Mouse (Mus musculus) limb, embryonic 13.5 days (tissue): ENCODE measurements around the gene Slc25a17. TPM values are rescaled to one million over a fixed set of nuclear protein-coding genes. Genes with fewer than 3 reads are reported as not detected.

Experiments
- ATAC-seq: fragments of 200-750 bp; cut with Nextera tagmentation; 2 replicates; pipeline ENCODE4 v1.8.0; 2017; ENCODE audit warnings: low read depth, moderate number of reproducible peaks, moderate TSS enrichment; ENCODE audit not compliant: low FRiP score
- H3K27ac ChIP-seq: fragments of 300-500 bp; sonication (generic); 2 replicates; pipeline ENCODE4 v1.5.1; 2015; ENCODE audit warnings: inconsistent platforms, mild to moderate bottlenecking, moderate library complexity
- H3K27me3 ChIP-seq: fragments of 300-500 bp; sonication (generic); 2 replicates; pipeline ENCODE4 v1.6.1; 2015; ENCODE audit warnings: mild to moderate bottlenecking, inconsistent platforms
- H3K36me3 ChIP-seq: fragments of 300-500 bp; sonication (generic); 2 replicates; pipeline ENCODE4 v1.6.1; 2015; ENCODE audit warnings: inconsistent platforms, mild to moderate bottlenecking, moderate library complexity
- H3K4me1 ChIP-seq: fragments of 300-500 bp; sonication (generic); 2 replicates; pipeline ENCODE4 v1.6.1; 2015; ENCODE audit warnings: inconsistent platforms
- H3K4me2 ChIP-seq: fragments of 300-500 bp; sonication (generic); replicated peaks from 2 replicates; pipeline ENCODE4 v1.6.1; 2015; ENCODE audit warnings: inconsistent platforms, mild to moderate bottlenecking, moderate library complexity
- H3K4me3 ChIP-seq: fragments of 300-500 bp; sonication (generic); 2 replicates; pipeline ENCODE4 v1.5.1; 2015; ENCODE audit warnings: moderate library complexity, mild to moderate bottlenecking, inconsistent platforms
- H3K9ac ChIP-seq: fragments of 300-500 bp; sonication (generic); 2 replicates; pipeline ENCODE4 v1.6.1; 2015; ENCODE audit warnings: mild to moderate bottlenecking, inconsistent platforms
- H3K9me3 ChIP-seq: fragments of 300-500 bp; sonication (generic); 2 replicates; pipeline ENCODE4 v1.6.1; 2016; ENCODE audit warnings: inconsistent platforms
- WGBS: fragments of 180-500 bp; shearing (Covaris S2); methylation state at CpG from one replicate; pipeline ENCODE4 v1.1.7; 2015; 5-methylcytosine and 5-hydroxymethylcytosine counted together
- polyA plus RNA-seq: library from polyadenylated mRNA; unstranded; fragments of >200 nt; fragmentation: Nextera tagmentation; extraction: Ambion mirVana; gene quantifications from 2 replicates; pipeline ENCODE4 v1.2.1, GENCODE M21; 2015

Slc25a17 gene
- 117 and 119 TPM in 2 replicates for polyA plus RNA-seq

DNA sequence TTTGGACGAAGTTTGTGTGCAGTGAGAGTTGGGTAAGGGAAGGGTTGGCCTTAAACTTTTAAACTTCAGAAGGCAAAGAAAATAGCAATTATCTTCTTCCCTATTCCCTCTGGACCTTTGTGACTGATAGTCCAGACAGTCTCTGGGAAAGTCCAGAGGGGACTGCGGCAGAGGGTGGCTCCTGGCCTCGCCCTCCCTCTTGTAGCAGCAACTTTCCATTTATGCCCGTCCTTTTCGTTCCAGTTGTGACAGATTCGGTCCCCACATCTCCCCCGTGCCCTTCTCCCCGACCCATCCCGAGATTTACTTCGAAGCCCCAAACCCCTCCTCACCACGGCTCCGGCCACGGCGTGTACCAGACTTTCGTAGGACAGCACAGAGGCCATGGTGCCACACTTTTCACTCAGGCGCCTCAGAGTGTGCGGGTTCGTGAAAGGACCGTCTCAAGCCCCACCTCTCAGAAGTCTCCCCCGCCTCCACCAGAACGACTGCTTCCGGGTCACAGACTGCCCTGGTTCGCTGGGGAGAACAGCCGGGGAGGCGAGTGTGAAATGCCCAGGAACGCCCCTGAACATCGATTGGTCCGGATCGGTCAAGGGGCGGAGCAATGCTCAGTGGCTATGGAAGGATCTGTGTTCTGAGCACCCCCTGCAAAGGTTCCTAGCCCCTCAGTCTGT, at the start of gene Slc25a17:
Gene Slc25a17 (minus strand): TSS at position 468 of the 677 bp plus-strand sequence.
- Histone ChIP-seq H3K27me3 (no peaks in the 10 kb centered on the region), H3K9ac (peak within 1 kb of the TSS; percentile 82), H3K27ac (peak within 1 kb of the TSS; percentile 77), H3K4me2 (peak within 1 kb of the TSS; percentile 79), H3K4me1 (peaks cover 32% of the 10 kb centered on the region), H3K9me3 (no peaks in the 10 kb centered on the region), H3K36me3 (peaks cover 25% of the 10 kb centered on the region), H3K4me3 (peak within 1 kb of the TSS; percentile 78)
- ATAC-seq = peak; percentile 99
- under 1% methylated on average over 30 of the region's 30 CpGs for WGBS

DNA sequence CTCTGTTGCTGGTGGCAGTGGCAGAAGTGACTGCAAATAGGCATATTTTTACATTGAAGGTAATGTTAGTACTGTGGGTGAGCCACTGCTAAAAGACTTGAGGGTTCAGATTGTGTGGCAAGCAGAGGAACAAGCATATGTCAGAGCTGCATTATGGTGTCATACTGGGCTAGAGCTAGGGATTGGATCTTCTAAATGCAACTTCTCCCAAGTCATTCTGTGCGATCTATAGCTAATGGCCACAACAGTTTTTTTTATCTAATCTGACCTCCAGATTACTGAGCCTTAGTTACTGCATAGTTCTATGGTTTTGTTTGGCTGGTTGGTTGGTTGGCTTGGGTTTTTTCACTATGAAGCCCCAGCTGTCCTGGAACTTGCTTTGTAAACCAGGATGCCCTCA, 47.6 kb upstream of the Slc25a17 start, which contains the start of gene Dnajb7:
Gene Dnajb7 (minus strand): TSS at position 101 of the 400 bp plus-strand sequence.
- no peak within 1 kb of the TSS for H3K27ac ChIP-seq
- no peak within 1 kb of the TSS for H3K9ac ChIP-seq
- WGBS = 94% methylated on average over 1 of the region's 1 CpGs
- H3K27me3 ChIP-seq = no peaks in the 10 kb centered on the region
- no peaks in the 10 kb centered on the region for H3K9me3 ChIP-seq
- no peaks in the 10 kb centered on the region for H3K4me1 ChIP-seq
- H3K4me3 ChIP-seq = no peak within 1 kb of the TSS
- no peak within 1 kb of the TSS for H3K4me2 ChIP-seq
- ATAC-seq = no peak
- H3K36me3 ChIP-seq = no peaks in the 10 kb centered on the region

DNA sequence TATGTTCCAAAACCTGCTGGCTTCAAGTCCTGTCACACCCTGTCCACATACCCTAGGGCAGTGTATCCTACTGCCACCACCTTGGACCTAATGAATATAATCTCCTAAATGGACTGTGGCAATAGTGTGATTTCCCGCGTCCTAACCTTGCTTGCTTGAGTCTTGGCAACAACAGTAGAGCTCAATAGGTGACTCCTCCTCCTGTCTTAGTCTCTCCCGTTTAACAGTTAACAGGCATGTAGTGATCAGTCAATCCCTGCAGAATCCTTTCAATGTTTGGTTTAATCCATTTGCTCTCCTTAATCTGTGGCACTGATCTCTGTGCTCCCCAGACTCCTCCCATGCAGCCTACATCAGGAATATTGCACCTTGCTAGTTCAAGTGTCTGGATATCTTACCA, 44.4 kb upstream of the Slc25a17 start:
- 81% methylated on average over 3 of the region's 3 CpGs for WGBS

DNA sequence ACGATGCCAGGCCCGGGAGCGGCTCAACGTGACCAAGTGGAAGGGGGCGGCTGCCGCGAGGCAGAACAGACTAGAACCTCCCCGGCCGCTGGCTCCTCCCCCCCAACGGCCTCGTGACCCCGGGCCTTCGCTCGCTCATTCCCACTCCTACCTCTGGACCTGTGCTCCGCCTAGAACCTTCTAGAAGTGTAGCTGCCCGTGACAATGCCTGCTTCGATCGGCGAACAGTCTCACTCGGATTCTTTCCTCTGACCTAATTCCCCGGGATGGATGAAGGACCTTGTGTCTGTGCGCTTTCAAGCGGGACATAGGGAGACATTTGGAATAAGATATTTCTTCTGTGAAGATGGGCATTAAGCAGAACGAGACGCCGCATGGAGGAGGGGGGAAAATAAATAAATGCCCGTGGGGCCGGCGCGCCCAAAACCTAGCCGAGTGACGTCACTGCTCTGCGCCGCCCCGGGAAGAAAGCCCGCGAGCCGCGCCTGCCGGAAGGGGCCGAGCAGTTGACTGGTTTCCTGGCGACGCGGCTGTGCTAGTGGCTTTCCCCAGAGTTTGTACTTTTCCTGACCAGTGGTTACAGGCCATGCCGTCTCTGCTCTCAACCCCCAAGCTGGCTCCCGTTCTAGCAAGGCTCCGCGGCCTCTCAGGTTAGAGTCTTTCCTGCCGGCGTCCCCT, 39.2 kb upstream of the Slc25a17 start, which contains the start of the genes St13 and Xpnpep3:
Gene St13 (minus strand): TSS at position 440 of the 678 bp plus-strand sequence.
Gene Xpnpep3 (plus strand): TSS at position 501 of the 678 bp plus-strand sequence.
- H3K4me3 ChIP-seq = peak within 1 kb of the TSS; percentile 95
- H3K27me3 ChIP-seq = no peaks in the 10 kb centered on the region
- H3K36me3 ChIP-seq = 0 out of 2 replicates have a peak, but pooled peaks cover 4% of the 10 kb centered on the region
- H3K9ac ChIP-seq = peak within 1 kb of the TSS; percentile 94
- H3K4me1 ChIP-seq = peaks cover 28% of the 10 kb centered on the region
- no peaks in the 10 kb centered on the region for H3K9me3 ChIP-seq
- peak; percentile 100 for ATAC-seq
- H3K4me2 ChIP-seq = peak within 1 kb of the TSS; percentile 82
- peak within 1 kb of the TSS; percentile 91 for H3K27ac ChIP-seq
- under 1% methylated on average over 50 of the region's 50 CpGs for WGBS

More for the DNA sequence above, 44.4 kb upstream of the Slc25a17 start:
- Histone ChIP-seq H3K27me3 (no peaks in the 10 kb centered on the region), H3K36me3 (no peaks in the 10 kb centered on the region), H3K27ac (no peak overlapping the region), H3K4me3 (no peak overlapping the region), H3K4me2 (no peak overlapping the region), H3K4me1 (peaks cover 10% of the 10 kb centered on the region), H3K9ac (no peak overlapping the region), H3K9me3 (no peaks in the 10 kb centered on the region)
- no peak for ATAC-seq

DNA sequence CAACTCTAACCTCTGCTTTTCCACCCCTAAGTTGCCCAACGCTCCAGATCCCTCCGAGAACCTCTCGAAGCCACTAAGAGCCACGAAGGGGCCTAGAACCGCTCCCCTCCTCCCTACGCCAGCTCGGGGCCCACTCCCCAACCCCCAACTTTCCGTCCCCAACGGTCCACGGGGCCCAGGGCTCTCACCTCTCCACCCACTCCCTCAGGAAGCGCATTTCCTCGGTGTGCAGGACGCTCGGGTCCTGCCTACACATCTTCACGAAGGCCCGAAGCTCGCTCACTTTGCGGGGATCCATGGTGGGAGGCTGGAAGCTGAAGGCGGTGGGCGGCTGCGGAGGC, 38.7 kb upstream of the Slc25a17 start:
- no peaks in the 10 kb centered on the region for H3K9me3 ChIP-seq
- H3K27me3 ChIP-seq = no peaks in the 10 kb centered on the region
- peak overlapping the region; percentile 94 for H3K9ac ChIP-seq
- H3K4me3 ChIP-seq = peak overlapping the region; percentile 95
- peak overlapping the region; percentile 91 for H3K27ac ChIP-seq
- ATAC-seq = no peak; the same call in 1 of the 2 replicates
- peak overlapping the region; percentile 82 for H3K4me2 ChIP-seq
- H3K36me3 ChIP-seq = 0 out of 2 replicates have a peak, but pooled peaks cover 4% of the 10 kb centered on the region
- WGBS = under 1% methylated on average over 21 of the region's 21 CpGs
- H3K4me1 ChIP-seq = peaks cover 28% of the 10 kb centered on the region

DNA sequence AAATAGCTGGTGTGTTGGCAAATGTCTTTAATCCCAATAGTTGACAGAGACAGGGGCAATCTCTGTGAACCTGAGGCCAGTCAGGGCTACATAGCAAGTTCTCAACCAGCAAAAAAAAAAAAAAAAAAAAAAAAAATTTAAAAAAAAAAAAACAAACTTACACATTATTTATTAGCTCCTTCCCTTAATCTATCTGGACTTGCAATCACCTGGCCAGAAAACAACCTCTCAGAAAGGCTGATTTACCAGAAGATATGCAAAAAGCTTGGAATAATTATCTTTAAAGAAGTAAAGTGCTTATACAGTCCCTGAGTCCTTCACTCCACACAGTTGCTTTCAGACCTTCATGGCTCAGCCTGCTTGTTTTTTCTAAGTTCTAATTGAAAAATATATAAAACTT, 37.6 kb upstream of the Slc25a17 start:
- Histone ChIP-seq H3K4me1 (peaks cover 28% of the 10 kb centered on the region), H3K36me3 (peaks cover 6% of the 10 kb centered on the region; the same call in 1 of the 2 replicates), H3K27ac (no peak overlapping the region), H3K4me3 (peak overlapping the region; percentile 95), H3K9ac (peak overlapping the region; percentile 94), H3K27me3 (no peaks in the 10 kb centered on the region), H3K9me3 (no peaks in the 10 kb centered on the region), H3K4me2 (peak overlapping the region; percentile 82)
- ATAC-seq = no peak

DNA sequence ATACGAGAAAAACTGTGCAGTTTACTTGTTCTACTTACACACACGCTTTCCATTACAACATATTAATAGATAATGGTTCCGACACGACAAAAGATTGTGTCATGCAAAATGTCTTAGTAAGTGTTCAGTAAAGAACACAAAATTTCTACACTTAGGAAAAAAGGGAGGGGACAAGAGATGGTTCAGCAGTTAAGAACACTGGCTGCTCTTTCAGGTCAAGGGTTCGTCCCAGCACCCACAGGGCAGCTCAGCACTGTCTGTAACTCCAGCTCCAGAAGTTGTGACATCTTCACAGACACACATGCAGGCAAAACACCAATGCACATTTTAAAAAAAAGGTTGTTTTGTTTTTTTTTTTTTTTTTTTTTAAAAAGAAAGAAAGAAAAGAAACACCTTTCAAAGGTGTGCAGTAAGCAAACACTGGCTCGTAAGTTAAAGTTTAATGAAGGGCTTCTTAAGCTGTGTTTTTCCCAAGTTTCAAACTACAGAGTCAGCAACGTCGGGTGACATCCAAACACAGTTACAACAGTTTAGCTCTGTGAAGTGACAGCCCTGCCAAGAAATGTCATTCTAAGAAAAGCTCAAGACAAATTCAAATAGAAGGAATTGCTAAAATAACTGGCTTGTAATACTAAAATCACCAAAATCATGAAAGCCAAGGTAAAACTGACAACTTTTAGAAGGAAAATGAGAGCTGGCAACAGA, 33.8 kb upstream of the Slc25a17 start:
- H3K4me1 ChIP-seq = peaks cover 18% of the 10 kb centered on the region
- H3K27me3 ChIP-seq = no peaks in the 10 kb centered on the region
- peaks cover 38% of the 10 kb centered on the region for H3K36me3 ChIP-seq
- H3K9me3 ChIP-seq = no peaks in the 10 kb centered on the region
- no peak overlapping the region for H3K27ac ChIP-seq
- no peak for ATAC-seq
- no peak overlapping the region for H3K9ac ChIP-seq
- 90% methylated on average over 8 of the region's 8 CpGs for WGBS
- no peak overlapping the region for H3K4me2 ChIP-seq
- H3K4me3 ChIP-seq = no peak overlapping the region

DNA sequence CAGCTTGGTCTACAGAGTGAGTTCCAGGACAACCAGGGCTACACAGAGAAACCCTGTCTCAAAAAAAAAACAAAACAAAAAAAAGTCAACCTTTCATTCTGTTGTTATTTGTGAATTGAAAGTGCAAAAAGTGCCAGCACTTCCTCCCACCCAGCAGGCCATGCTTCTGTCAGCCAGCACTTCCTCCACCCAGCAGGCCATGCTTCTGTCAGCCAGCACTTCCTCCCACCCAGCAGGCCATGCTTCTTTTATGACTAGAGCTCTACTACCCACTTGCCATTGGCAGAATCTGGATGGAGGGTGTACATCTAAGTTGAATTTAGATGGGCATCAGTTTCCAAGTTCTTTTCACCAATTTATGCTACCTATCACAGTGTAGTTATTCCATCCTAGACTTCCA, 32.4 kb upstream of the Slc25a17 start:
- no peak overlapping the region for H3K4me2 ChIP-seq
- H3K4me1 ChIP-seq = peaks cover 12% of the 10 kb centered on the region
- no peaks in the 10 kb centered on the region for H3K9me3 ChIP-seq
- no peak overlapping the region for H3K9ac ChIP-seq
- no peak overlapping the region for H3K4me3 ChIP-seq
- no peak for ATAC-seq
- H3K27me3 ChIP-seq = no peaks in the 10 kb centered on the region
- H3K36me3 ChIP-seq = peaks cover 50% of the 10 kb centered on the region
- H3K27ac ChIP-seq = no peak overlapping the region

DNA sequence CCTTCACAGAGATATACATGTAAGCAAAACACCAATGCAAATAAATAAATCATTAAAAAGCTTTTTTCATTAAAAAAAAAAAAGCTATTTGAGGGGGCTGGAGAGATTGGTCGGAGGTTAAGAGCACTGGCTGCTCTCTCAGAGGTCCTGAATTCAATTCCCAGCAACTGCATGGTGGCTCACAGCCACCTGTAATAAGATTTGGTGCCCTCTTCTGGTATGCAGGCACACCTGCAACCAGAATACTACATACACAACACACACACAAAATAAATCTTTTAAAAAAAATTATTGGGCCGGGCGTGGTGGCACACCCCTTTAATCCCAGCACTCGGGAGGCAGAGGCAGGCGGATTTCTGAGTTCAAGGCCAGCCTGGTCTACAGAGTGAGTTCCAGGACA, 25.7 kb upstream of the Slc25a17 start:
- 92% methylated on average over 5 of the region's 5 CpGs for WGBS
- Histone ChIP-seq H3K27ac (no peak overlapping the region), H3K36me3 (peaks cover 93% of the 10 kb centered on the region), H3K9ac (no peak overlapping the region), H3K4me1 (no peaks in the 10 kb centered on the region), H3K4me3 (no peak overlapping the region), H3K9me3 (no peaks in the 10 kb centered on the region), H3K27me3 (no peaks in the 10 kb centered on the region), H3K4me2 (no peak overlapping the region)
- ATAC-seq = no peak

DNA sequence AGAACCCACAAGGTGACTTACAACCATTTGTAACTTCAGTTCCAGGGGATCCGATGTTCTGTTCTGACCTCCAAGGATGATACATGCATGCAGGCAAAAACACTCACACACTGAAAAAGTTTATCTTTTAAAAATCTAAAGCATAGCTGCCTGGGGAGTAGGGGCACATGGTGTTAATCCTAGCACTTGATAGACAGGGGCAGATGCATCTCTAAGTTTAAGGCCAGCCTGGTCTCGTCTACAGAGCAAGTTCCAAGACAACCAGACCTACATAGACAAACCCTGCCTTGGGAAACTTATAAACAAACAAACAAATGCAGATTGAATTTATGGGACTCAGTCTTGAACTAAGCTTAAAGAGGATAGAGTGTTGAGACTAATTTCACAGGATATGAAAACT, 18.2 kb upstream of the Slc25a17 start:
- 84% methylated on average over 2 of the region's 2 CpGs for WGBS
- no peaks in the 10 kb centered on the region for H3K9me3 ChIP-seq
- no peak for ATAC-seq
- H3K27me3 ChIP-seq = no peaks in the 10 kb centered on the region
- H3K9ac ChIP-seq = no peak overlapping the region
- H3K36me3 ChIP-seq = peaks cover 80% of the 10 kb centered on the region
- H3K4me3 ChIP-seq = no peak overlapping the region
- H3K4me2 ChIP-seq = no peak overlapping the region
- H3K4me1 ChIP-seq = no peaks in the 10 kb centered on the region
- H3K27ac ChIP-seq = no peak overlapping the region

DNA sequence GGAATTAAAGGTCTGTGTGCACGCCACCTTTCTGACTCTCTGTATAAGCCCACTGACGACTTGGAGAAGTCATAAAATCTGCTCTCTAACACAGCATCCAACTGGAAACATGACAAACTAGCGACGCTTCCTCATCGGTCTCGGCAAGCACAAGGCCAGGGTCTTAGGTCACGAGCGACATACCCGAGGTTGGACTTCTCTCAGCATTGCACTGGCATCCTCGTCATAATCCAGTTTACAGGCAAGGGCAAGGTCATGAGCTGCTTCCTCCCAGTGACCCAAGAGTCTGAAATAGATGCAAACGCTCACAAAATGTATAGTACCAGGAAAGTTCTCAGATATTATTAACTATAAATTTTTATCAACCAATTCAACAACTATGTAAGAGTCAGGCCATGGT, 14.0 kb upstream of the Slc25a17 start:
- no peaks in the 10 kb centered on the region for H3K27me3 ChIP-seq
- H3K4me3 ChIP-seq = no peak overlapping the region
- no peak overlapping the region for H3K27ac ChIP-seq
- H3K4me2 ChIP-seq = no peak overlapping the region
- no peak overlapping the region for H3K9ac ChIP-seq
- WGBS = 90% methylated on average over 11 of the region's 11 CpGs
- peaks cover 77% of the 10 kb centered on the region for H3K36me3 ChIP-seq
- H3K9me3 ChIP-seq = no peaks in the 10 kb centered on the region
- no peaks in the 10 kb centered on the region for H3K4me1 ChIP-seq
- no peak for ATAC-seq

DNA sequence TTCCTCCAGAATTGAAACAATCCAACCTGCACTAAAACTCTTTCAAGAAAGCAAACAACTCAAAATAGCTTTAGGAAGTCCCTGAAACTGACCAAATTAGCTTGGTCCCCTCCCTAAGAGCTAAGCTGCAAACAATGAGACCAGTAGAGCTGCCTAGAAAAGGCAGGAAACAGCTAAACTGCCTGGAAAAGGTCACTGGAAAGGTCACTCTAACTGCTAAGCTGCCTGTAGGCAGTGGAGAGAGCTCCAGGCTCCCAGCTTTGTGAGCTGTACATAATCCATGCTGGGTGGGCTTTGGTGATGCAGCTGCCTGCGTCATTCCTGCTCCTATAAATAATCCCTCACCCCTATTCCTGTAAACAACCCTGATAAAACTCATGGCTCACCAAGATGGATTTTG, 9.7 kb upstream of the Slc25a17 start:
- H3K4me2 ChIP-seq = no peak overlapping the region
- H3K27me3 ChIP-seq = no peaks in the 10 kb centered on the region
- H3K4me1 ChIP-seq = no peaks in the 10 kb centered on the region
- no peaks in the 10 kb centered on the region for H3K9me3 ChIP-seq
- H3K4me3 ChIP-seq = no peak overlapping the region
- no peak for ATAC-seq
- H3K36me3 ChIP-seq = peaks cover 89% of the 10 kb centered on the region
- H3K9ac ChIP-seq = no peak overlapping the region
- WGBS = 73% methylated on average over 1 of the region's 1 CpGs
- no peak overlapping the region for H3K27ac ChIP-seq
